Mouse (Mus musculus) kidney, adult 2 months (tissue): ENCODE data around the gene Crat. TPM values are rescaled to one million over a fixed set of nuclear protein-coding genes. Genes with fewer than 3 reads are reported as not detected.
A peak's percentile ranks its signal among the peaks of the same experiment; 100 is the strongest.

Experiments used
- DNase-seq: peaks from one replicate; pipeline ENCODE4 v3.0.0; 2021
- H3K27ac ChIP-seq: fragments of 200-500 bp; 2 replicates; pipeline ENCODE4 v1.5.1; 2012; ENCODE audit warnings: low read depth, low read length, control low read depth, inconsistent platforms; ENCODE audit not compliant: insufficient read depth
- H3K27me3 ChIP-seq: fragments of 200-500 bp; replicated peaks from 2 replicates; pipeline ENCODE4 v1.6.1; 2012; ENCODE audit warnings: mild to moderate bottlenecking, moderate library complexity, low read length, inconsistent platforms; ENCODE audit not compliant: control insufficient read depth, insufficient read depth
- H3K36me3 ChIP-seq: fragments of 200-500 bp; 2 replicates; pipeline ENCODE4 v1.6.1; 2012; ENCODE audit warnings: mild to moderate bottlenecking, moderate library complexity, low read length, inconsistent platforms; ENCODE audit not compliant: control insufficient read depth, insufficient read depth
- H3K4me1 ChIP-seq: fragments of 200-500 bp; 2 replicates; pipeline ENCODE4 v1.6.1; 2011; ENCODE audit warnings: low read length; ENCODE audit not compliant: control insufficient read depth, insufficient read depth
- H3K4me3 ChIP-seq: fragments of 200-500 bp; 2 replicates; pipeline ENCODE4 v1.5.1; 2011; ENCODE audit warnings: mild to moderate bottlenecking, low read depth, low read length, control low read depth; ENCODE audit not compliant: insufficient read depth
- CTCF ChIP-seq: fragments of 200-500 bp; conservative IDR thresholded peaks from 2 replicates; pipeline ENCODE4 v1.5.1; 2011; ENCODE audit warnings: low read depth, mild to moderate bottlenecking, control low read depth, low read length, moderate library complexity, mixed read lengths; ENCODE audit not compliant: insufficient read depth, insufficient read length
- POLR2A ChIP-seq: fragments of 200-500 bp; IDR thresholded peaks from one replicate; pipeline ENCODE4 v1.6.1; 2011; ENCODE audit warnings: low read depth, low read length, control low read depth
- WGBS: fragments of 180-500 bp; shearing (Covaris S2); methylation state at CpG from one replicate; pipeline ENCODE4 v1.1.7; 2018; 5-methylcytosine and 5-hydroxymethylcytosine counted together
- polyA plus RNA-seq: library from polyadenylated mRNA; depleted of rRNA; stranded (reverse); fragments of >200 nt; gene quantifications from 2 replicates; pipeline ENCODE4 v1.2.3, GENCODE M21; 2012; rRNA removed

Gene Crat
- polyA plus RNA-seq, 1 experiment: 214 TPM

GRCm38 (mm10) chr2:30358533-30359531, 56.8 kb downstream of the Crat start, which contains the start of gene Sh3glb2:
Gene Sh3glb2 (minus strand): TSS chr2:30359337.
- Histone ChIP-seq H3K4me1 (peaks cover 4% of the 10 kb centered on the region; the same call in 1 of the 2 replicates), H3K4me3 (peak within 1 kb of the TSS; percentile 94), H3K27me3 (no peaks in the 10 kb centered on the region), H3K27ac (peak within 1 kb of the TSS; percentile 54), H3K36me3 (no peaks in the 10 kb centered on the region)
- TF ChIP-seq CTCF: peak; percentile 39
- TF ChIP-seq POLR2A: no peak
- peak; percentile 85 for DNase-seq
- WGBS: 1% methylated on average over 65 of the region's 73 CpGs

- no peak for DNase-seq
- 47% methylated on average over 8 of the region's 8 CpGs for WGBS
- H3K27ac ChIP-seq: peak overlapping the region; percentile 29; the same call in 1 of the 2 replicates
These were observed 57.8 kb downstream of the Crat start for GRCm38 (mm10) chr2:30357552-30358510.

GRCm38 (mm10) chr2:30356906-30357305, 58.7 kb downstream of the Crat start:
- H3K27ac ChIP-seq: no peak overlapping the region
- no peaks in the 10 kb centered on the region for H3K36me3 ChIP-seq
- H3K4me3 ChIP-seq: no peak overlapping the region
- TF ChIP-seq CTCF (no peak), POLR2A (no peak)
- WGBS: 74% methylated on average over 9 of the region's 9 CpGs
- DNase-seq: no peak
- peaks cover 4% of the 10 kb centered on the region; the same call in 1 of the 2 replicates for H3K4me1 ChIP-seq
- no peaks in the 10 kb centered on the region for H3K27me3 ChIP-seq

More at GRCm38 (mm10) chr2:30357552-30358510, 57.8 kb downstream of the Crat start:
- Histone ChIP-seq H3K36me3 (no peaks in the 10 kb centered on the region), H3K4me3 (peak overlapping the region; percentile 9; the same call in 1 of the 2 replicates), H3K4me1 (peaks cover 4% of the 10 kb centered on the region; the same call in 1 of the 2 replicates), H3K27me3 (no peaks in the 10 kb centered on the region)
- TF ChIP-seq POLR2A: no peak
- TF ChIP-seq CTCF: no peak

GRCm38 (mm10) chr2:30356266-30356665, 59.3 kb downstream of the Crat start:
- TF ChIP-seq CTCF (no peak), POLR2A (no peak)
- DNase-seq: no peak
- Histone ChIP-seq H3K36me3 (no peaks in the 10 kb centered on the region), H3K4me1 (peaks cover 4% of the 10 kb centered on the region; the same call in 1 of the 2 replicates), H3K27ac (no peak overlapping the region), H3K27me3 (no peaks in the 10 kb centered on the region), H3K4me3 (no peak overlapping the region)
- WGBS: 60% methylated on average over 4 of the region's 4 CpGs

GRCm38 (mm10) chr2:30355861-30356260, 59.8 kb downstream of the Crat start:
- TF ChIP-seq POLR2A (no peak), CTCF (no peak)
- H3K4me1 ChIP-seq: peaks cover 4% of the 10 kb centered on the region; the same call in 1 of the 2 replicates
- H3K27ac ChIP-seq: no peak overlapping the region
- WGBS: 73% methylated on average over 4 of the region's 4 CpGs
- H3K27me3 ChIP-seq: no peaks in the 10 kb centered on the region
- no peaks in the 10 kb centered on the region for H3K36me3 ChIP-seq
- no peak for DNase-seq
- H3K4me3 ChIP-seq: no peak overlapping the region

GRCm38 (mm10) chr2:30351149-30351548, 64.5 kb downstream of the Crat start:
- Histone ChIP-seq H3K36me3 (no peaks in the 10 kb centered on the region), H3K27ac (no peak overlapping the region), H3K4me1 (no peaks in the 10 kb centered on the region), H3K4me3 (no peak overlapping the region), H3K27me3 (no peaks in the 10 kb centered on the region)
- TF ChIP-seq CTCF (peak; percentile 26; the same call in 1 of the 2 replicates), POLR2A (no peak)
- 53% methylated on average over 2 of the region's 2 CpGs for WGBS
- DNase-seq: peak; percentile 40

Other genes starting within 250 kb of the Crat start
- 78.0 and 98.0 TPM in 2 replicates for gene Endog, start 244.3 kb downstream of the Crat start, polyA plus RNA-seq
- gene Spout1, start 237.4 kb downstream of the Crat start, polyA plus RNA-seq: 22.8 and 23.6 TPM in 2 replicates
- 71.6 and 88.3 TPM in 2 replicates for gene Kyat1, start 210.0 kb downstream of the Crat start, polyA plus RNA-seq
- 42.0 and 45.4 TPM in 2 replicates for gene Lrrc8a, start 178.1 kb downstream of the Crat start, polyA plus RNA-seq
- 6.4 and 12.7 TPM in 2 replicates for gene Gm28035, start 175.2 kb downstream of the Crat start, polyA plus RNA-seq
- gene Phyhd1, start 149.6 kb downstream of the Crat start, polyA plus RNA-seq: 117 and 130 TPM in 2 replicates
- gene Gm28038, start 134.8 kb downstream of the Crat start, polyA plus RNA-seq: not detected in 2 replicates
- gene Dolk, start 129.5 kb downstream of the Crat start, polyA plus RNA-seq: 29.6 and 32.4 TPM in 2 replicates
- gene Nup188, start 129.4 kb downstream of the Crat start, polyA plus RNA-seq: 17.5 and 18.7 TPM in 2 replicates
- gene Sh3glb2, start 56.5 kb downstream of the Crat start, polyA plus RNA-seq: 84.6 and 132 TPM in 2 replicates
- 46.8 and 53.3 TPM in 2 replicates for gene Miga2, start 51.6 kb downstream of the Crat start, polyA plus RNA-seq
- 30.6 and 36.4 TPM in 2 replicates for gene Dolpp1, start 23.6 kb downstream of the Crat start, polyA plus RNA-seq
- gene Ptpa, start 226 bp upstream of the Crat start, polyA plus RNA-seq: 132 and 176 TPM in 2 replicates
- gene Ier5l, start 58.4 kb upstream of the Crat start, polyA plus RNA-seq: 9.9 and 16.1 TPM in 2 replicates
- 1.2 and 1.3 TPM in 2 replicates for gene Cstad, start 179.2 kb upstream of the Crat start, polyA plus RNA-seq